Mouse (Mus musculus): ENCODE results near the gene Rabepk. TPM values are rescaled to one million over a fixed set of nuclear protein-coding genes. Genes with fewer than 3 reads are reported as not detected.
"Not testable (repeated sequence)": the region's sequence is repeated elsewhere in the genome, so short reads cannot be mapped to it uniquely, and the experiment has no call there.

Rabepk gene
- polyA plus RNA-seq, 1 experiment from 2014 or later, result 24.8 TPM

DNA sequence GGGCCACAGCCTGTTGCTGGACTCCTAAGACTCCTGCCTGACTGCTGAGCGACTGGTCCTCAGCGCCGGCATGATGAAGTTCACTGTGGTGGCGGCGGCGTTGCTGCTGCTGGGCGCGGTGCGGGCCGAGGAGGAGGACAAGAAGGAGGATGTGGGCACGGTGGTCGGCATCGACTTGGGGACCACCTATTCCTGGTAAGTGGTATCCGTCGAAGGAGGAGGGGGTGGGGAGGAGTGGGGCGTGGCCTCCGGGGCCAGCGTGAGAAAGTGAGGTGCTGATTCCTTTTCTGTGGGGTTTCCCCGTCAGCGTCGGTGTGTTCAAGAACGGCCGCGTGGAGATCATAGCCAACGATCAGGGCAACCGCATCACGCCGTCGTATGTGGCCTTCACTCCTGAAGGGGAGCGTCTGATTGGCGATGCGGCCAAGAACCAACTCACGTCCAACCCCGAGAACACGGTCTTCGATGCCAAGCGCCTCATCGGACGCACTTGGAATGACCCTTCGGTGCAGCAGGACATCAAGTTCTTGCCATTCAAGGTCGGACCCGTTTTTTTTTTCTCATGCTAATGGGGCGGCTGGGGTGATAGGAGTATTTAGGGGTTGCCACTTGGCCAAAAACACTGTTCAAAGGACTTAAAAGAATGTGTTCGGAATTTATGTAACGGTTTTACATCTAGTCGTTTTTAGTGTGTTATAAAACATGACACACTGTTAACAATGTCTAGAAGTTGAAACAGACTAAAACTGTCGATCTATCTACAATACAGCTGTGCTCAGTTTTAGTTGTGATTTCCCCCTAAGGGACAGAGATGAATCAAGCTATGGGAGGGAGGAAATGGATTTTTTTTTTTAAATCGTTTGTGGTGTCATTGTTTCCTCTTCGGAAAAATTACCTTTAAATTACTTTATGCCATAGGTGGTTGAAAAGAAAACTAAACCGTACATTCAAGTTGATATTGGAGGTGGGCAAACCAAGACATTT, 27.2 kb downstream of the Rabepk start:
- Histone ChIP-seq H3K4me3 (replicated peaks; ENCODE audit: low read length) (peak overlapping the region; percentile 91), H3K4me2 (replicated peaks) (peak overlapping the region; percentile 79), H3K27ac (peak overlapping the region; percentile 94), H3K9ac (peak overlapping the region; percentile 95), H3K9me3 (ENCODE audit: control insufficient read depth, low read length) (no peaks in the 10 kb centered on the region), H3K27me3 (ENCODE audit: control insufficient read depth, insufficient read depth, low read length) (no peaks in the 10 kb centered on the region), H3K4me1 (replicated peaks; ENCODE audit: control insufficient read depth, insufficient read depth, low read length) (peaks cover 54% of the 10 kb centered on the region), H3K36me3 (replicated peaks; ENCODE audit: control insufficient read depth, insufficient read depth) (peaks cover 48% of the 10 kb centered on the region)
- DNase-seq (ENCODE audit: low spot score) (peak; percentile 32), ATAC-seq (ENCODE audit: low FRiP score) (no peak; the same call in 1 of the 2 replicates)
- WGBS, result 4% methylated on average over 49 of the region's 50 CpGs

DNA sequence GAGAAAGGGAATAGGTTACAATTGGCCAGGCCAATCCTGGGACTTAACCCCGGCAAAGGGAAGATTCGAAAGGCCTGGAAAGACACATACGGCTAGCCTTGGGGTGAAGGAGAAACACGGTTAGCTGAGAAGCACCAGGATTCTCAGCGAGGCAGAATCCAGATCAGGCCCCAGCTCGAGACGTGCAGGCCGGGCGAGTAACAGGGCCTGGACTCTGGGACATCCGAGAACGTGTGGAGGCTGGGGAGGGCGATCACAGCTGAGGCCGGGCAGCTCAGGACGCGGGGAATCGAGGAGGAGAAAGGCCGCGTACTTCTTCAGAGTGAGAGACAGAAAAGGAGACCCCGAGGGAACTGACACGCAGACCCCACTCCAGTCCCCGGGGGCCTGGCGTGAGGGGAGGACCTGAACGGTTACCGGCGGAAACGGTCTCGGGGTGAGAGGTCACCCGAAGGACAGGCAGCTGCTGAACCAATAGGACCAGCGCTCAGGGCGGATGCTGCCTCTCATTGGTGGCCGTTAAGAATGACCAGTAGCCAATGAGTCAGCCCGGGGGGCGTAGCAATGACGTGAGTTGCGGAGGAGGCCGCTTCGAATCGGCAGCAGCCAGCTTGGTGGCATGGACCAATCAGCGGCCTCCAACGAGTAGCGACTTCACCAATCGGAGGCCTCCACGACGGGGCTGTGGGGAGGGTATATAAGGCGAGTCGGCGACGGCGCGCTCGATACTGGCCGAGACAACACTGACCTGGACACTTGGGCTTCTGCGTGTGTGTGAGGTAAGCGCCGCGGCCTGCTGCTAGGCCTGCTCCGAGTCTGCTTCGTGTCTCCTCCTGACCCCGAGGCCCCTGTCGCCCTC, 28.1 kb downstream of the Rabepk start, which contains the start of gene Hspa5:
TSS of gene Hspa5 (plus strand) at position 603 of the 859 bp plus-strand sequence.
- H3K27me3 ChIP-seq (ENCODE audit: control insufficient read depth, insufficient read depth, low read length), result no peaks in the 10 kb centered on the region
- ATAC-seq (ENCODE audit: low FRiP score) (peak; percentile 99), DNase-seq (ENCODE audit: low spot score) (peak; percentile 97)
- peak within 1 kb of the TSS; percentile 79 for H3K4me2 ChIP-seq (replicated peaks)
- under 1% methylated on average over 60 of the region's 60 CpGs for WGBS
- H3K9me3 ChIP-seq (ENCODE audit: control insufficient read depth, low read length), result no peaks in the 10 kb centered on the region
- H3K36me3 ChIP-seq (replicated peaks; ENCODE audit: control insufficient read depth, insufficient read depth), result peaks cover 38% of the 10 kb centered on the region
- H3K27ac ChIP-seq, result peak within 1 kb of the TSS; percentile 95
- H3K9ac ChIP-seq, result peak within 1 kb of the TSS; percentile 95
- peaks cover 45% of the 10 kb centered on the region for H3K4me1 ChIP-seq (replicated peaks; ENCODE audit: control insufficient read depth, insufficient read depth, low read length)
- H3K4me3 ChIP-seq (replicated peaks; ENCODE audit: low read length), result peak within 1 kb of the TSS; percentile 91

DNA sequence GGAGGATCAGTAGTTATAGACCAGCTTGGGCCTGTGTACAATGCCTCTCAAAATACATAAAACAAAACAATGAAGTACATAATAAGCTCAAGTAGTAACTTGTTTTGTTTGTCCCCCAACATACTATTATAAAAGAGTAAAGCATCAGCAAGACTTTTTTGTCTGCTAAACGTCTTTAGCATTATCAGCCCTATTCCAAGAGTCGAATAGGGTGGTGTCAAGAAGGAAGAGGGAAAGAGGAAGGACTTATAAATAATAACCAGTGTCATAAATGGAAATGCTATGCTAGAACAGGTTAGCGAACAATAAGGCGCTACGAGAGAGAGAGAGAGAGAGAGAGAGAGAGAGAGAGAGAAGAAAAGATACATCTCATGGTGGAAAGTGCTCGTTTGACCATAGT, 28.8 kb downstream of the Rabepk start:
- Histone ChIP-seq H3K27me3 (ENCODE audit: control insufficient read depth, insufficient read depth, low read length) (no peaks in the 10 kb centered on the region), H3K4me2 (replicated peaks) (peak overlapping the region; percentile 67), H3K36me3 (replicated peaks; ENCODE audit: control insufficient read depth, insufficient read depth) (peaks cover 32% of the 10 kb centered on the region), H3K27ac (peak overlapping the region; percentile 95), H3K4me3 (replicated peaks; ENCODE audit: low read length) (peak overlapping the region; percentile 91), H3K9me3 (ENCODE audit: control insufficient read depth, low read length) (no peaks in the 10 kb centered on the region), H3K9ac (peak overlapping the region; percentile 95), H3K4me1 (replicated peaks; ENCODE audit: control insufficient read depth, insufficient read depth, low read length) (peaks cover 38% of the 10 kb centered on the region)
- WGBS, result 4% methylated on average over 6 of the region's 6 CpGs
- ATAC-seq (ENCODE audit: low FRiP score), result no peak
- no peak for DNase-seq (ENCODE audit: low spot score)

- Histone ChIP-seq H3K27ac (no peak overlapping the region), H3K4me3 (replicated peaks; ENCODE audit: low read length) (no peak overlapping the region; the same call in 1 of the 2 replicates), H3K9me3 (ENCODE audit: control insufficient read depth, low read length) (no peaks in the 10 kb centered on the region), H3K4me1 (replicated peaks; ENCODE audit: control insufficient read depth, insufficient read depth, low read length) (peaks cover 29% of the 10 kb centered on the region), H3K4me2 (replicated peaks) (no peak overlapping the region), H3K9ac (no peak overlapping the region), H3K27me3 (ENCODE audit: control insufficient read depth, insufficient read depth, low read length) (no peaks in the 10 kb centered on the region), H3K36me3 (replicated peaks; ENCODE audit: control insufficient read depth, insufficient read depth) (peaks cover 23% of the 10 kb centered on the region)
- 92% methylated on average over 2 of the region's 2 CpGs for WGBS
- no peak for DNase-seq (ENCODE audit: low spot score)
- ATAC-seq (ENCODE audit: low FRiP score), result no peak
These were observed 29.7 kb downstream of the Rabepk start for GRCm38 (mm10) chr2:34770049-34770448.

DNA sequence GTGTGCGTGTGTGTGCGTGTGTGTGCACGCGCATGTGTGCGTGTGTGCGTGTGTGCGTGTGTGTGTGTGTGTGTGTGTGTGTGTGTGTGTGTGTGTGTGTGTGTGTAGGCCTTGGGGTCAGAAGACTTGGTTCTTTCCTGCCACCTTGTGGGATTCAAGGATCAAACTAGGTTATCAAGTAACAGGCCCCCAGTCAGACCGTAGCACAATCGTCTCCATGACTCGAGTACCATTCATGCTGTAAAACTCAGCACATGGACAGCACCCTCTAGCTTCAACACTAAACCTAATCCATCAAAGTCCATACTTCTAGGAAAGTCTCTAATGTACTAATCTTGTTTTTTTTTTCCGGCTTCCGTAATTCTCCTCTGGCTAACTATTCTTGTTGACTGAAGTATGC, 34.9 kb downstream of the Rabepk start:
- H3K9ac ChIP-seq, result no peak overlapping the region
- H3K4me2 ChIP-seq (replicated peaks), result no peak overlapping the region
- no peak for DNase-seq (ENCODE audit: low spot score)
- no peaks in the 10 kb centered on the region for H3K4me1 ChIP-seq (replicated peaks; ENCODE audit: control insufficient read depth, insufficient read depth, low read length)
- H3K27ac ChIP-seq, result no peak overlapping the region
- H3K27me3 ChIP-seq (ENCODE audit: control insufficient read depth, insufficient read depth, low read length), result no peaks in the 10 kb centered on the region
- no peaks in the 10 kb centered on the region for H3K9me3 ChIP-seq (ENCODE audit: control insufficient read depth, low read length)
- ATAC-seq (ENCODE audit: low FRiP score), result no peak
- 65% methylated on average over 12 of the region's 12 CpGs for WGBS
- H3K4me3 ChIP-seq (replicated peaks; ENCODE audit: low read length), result no peak overlapping the region
- no peaks in the 10 kb centered on the region for H3K36me3 ChIP-seq (replicated peaks; ENCODE audit: control insufficient read depth, insufficient read depth)

DNA sequence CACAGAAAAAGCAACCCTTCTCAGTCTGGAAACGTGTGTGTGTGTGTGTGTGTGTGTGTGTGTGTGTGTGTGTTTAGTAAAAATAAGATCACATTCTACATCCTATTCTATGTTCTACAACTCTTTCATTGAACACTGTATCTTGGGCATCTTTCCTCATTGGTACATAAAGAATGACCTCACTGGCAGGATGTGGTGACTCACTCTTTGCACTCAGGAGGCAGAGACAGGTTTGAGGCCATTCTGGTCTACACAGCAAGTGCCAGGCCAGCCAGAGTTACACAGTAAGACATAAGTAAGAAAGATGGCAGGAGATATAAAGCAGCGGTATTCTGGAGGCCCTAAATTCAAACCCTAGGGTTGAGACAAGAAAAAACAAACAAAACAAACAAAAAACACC, 36.8 kb downstream of the Rabepk start:
- WGBS, result 78% methylated on average over 2 of the region's 2 CpGs
- Histone ChIP-seq H3K27ac (no peak overlapping the region), H3K27me3 (ENCODE audit: control insufficient read depth, insufficient read depth, low read length) (no peaks in the 10 kb centered on the region), H3K36me3 (replicated peaks; ENCODE audit: control insufficient read depth, insufficient read depth) (no peaks in the 10 kb centered on the region), H3K9ac (no peak overlapping the region), H3K9me3 (ENCODE audit: control insufficient read depth, low read length) (no peaks in the 10 kb centered on the region), H3K4me2 (replicated peaks) (no peak overlapping the region), H3K4me1 (replicated peaks; ENCODE audit: control insufficient read depth, insufficient read depth, low read length) (no peaks in the 10 kb centered on the region), H3K4me3 (replicated peaks; ENCODE audit: low read length) (no peak overlapping the region)
- DNase-seq (ENCODE audit: low spot score), result no peak
- no peak for ATAC-seq (ENCODE audit: low FRiP score)

- Histone ChIP-seq H3K27ac (no peak overlapping the region), H3K4me1 (replicated peaks; ENCODE audit: control insufficient read depth, insufficient read depth, low read length) (no peaks in the 10 kb centered on the region), H3K27me3 (ENCODE audit: control insufficient read depth, insufficient read depth, low read length) (no peaks in the 10 kb centered on the region), H3K9me3 (ENCODE audit: control insufficient read depth, low read length) (no peaks in the 10 kb centered on the region), H3K4me2 (replicated peaks) (no peak overlapping the region), H3K36me3 (replicated peaks; ENCODE audit: control insufficient read depth, insufficient read depth) (no peaks in the 10 kb centered on the region), H3K4me3 (replicated peaks; ENCODE audit: low read length) (no peak overlapping the region), H3K9ac (no peak overlapping the region)
- DNase-seq (ENCODE audit: low spot score) (no peak), ATAC-seq (ENCODE audit: low FRiP score) (no peak)
- WGBS, result 87% methylated on average over 2 of the region's 2 CpGs
These were observed 37.5 kb downstream of the Rabepk start for GRCm38 (mm10) chr2:34762174-34762573.

GRCm38 (mm10) chr2:34761272-34761671, 38.4 kb downstream of the Rabepk start:
- WGBS, result 89% methylated on average over 5 of the region's 5 CpGs
- not testable (repeated sequence) for H3K9ac ChIP-seq; H3K27ac ChIP-seq; H3K36me3 ChIP-seq (replicated peaks; ENCODE audit: control insufficient read depth, insufficient read depth); H3K27me3 ChIP-seq (ENCODE audit: control insufficient read depth, insufficient read depth, low read length); H3K4me3 ChIP-seq (replicated peaks; ENCODE audit: low read length); DNase-seq (ENCODE audit: low spot score); H3K4me1 ChIP-seq (replicated peaks; ENCODE audit: control insufficient read depth, insufficient read depth, low read length); H3K4me2 ChIP-seq (replicated peaks); H3K9me3 ChIP-seq (ENCODE audit: control insufficient read depth, low read length); ATAC-seq (ENCODE audit: low FRiP score)

GRCm38 (mm10) chr2:34757341-34757740, 42.4 kb downstream of the Rabepk start:
- Histone ChIP-seq H3K27me3 (ENCODE audit: control insufficient read depth, insufficient read depth, low read length) (no peaks in the 10 kb centered on the region), H3K36me3 (replicated peaks; ENCODE audit: control insufficient read depth, insufficient read depth) (no peaks in the 10 kb centered on the region), H3K4me3 (replicated peaks; ENCODE audit: low read length) (no peak overlapping the region), H3K4me2 (replicated peaks) (no peak overlapping the region), H3K9me3 (ENCODE audit: control insufficient read depth, low read length) (no peaks in the 10 kb centered on the region), H3K9ac (no peak overlapping the region), H3K4me1 (replicated peaks; ENCODE audit: control insufficient read depth, insufficient read depth, low read length) (peaks cover 12% of the 10 kb centered on the region), H3K27ac (no peak overlapping the region)
- ATAC-seq (ENCODE audit: low FRiP score), result no peak
- DNase-seq (ENCODE audit: low spot score), result no peak
- 86% methylated on average over 1 of the region's 1 CpGs for WGBS
